Mouse (Mus musculus) lung, postnatal 25 days (tissue): ENCODE measurements around the gene Oprm1.
A peak's percentile ranks its signal among the peaks of the same experiment; 100 is the strongest.
"Not testable (repeated sequence)": the region's sequence is repeated elsewhere in the genome, so short reads cannot be mapped to it uniquely, and the experiment has no call there.

Experiments
- DNase-seq: peaks from one replicate; pipeline ENCODE4 v3.0.0; 2022; ENCODE audit warnings: low spot score

Oprm1 gene

GRCm38 (mm10) chr10:6979216-6979615, 220.9 kb downstream of the Oprm1 start:
- no peak for DNase-seq

DNA sequence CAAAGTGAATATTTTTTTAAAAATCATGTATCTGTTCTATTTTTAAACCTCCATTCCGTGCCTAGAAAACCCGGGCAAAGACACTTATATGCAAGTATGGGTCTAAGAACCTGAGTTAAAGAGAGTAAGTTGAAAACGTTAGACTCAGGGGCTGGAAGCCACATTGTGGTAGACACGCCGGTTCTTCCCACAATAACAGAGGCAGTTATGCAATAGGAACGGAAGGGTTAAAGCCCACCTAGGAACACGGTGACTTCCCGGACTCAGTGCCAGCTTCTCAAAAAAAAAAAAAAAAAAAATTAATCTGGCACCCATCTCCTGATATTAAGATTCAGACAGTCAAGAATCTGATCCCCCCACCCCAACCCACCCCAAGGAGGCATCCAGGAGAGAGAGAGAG, 221.5 kb downstream of the Oprm1 start:
- no peak for DNase-seq

DNA sequence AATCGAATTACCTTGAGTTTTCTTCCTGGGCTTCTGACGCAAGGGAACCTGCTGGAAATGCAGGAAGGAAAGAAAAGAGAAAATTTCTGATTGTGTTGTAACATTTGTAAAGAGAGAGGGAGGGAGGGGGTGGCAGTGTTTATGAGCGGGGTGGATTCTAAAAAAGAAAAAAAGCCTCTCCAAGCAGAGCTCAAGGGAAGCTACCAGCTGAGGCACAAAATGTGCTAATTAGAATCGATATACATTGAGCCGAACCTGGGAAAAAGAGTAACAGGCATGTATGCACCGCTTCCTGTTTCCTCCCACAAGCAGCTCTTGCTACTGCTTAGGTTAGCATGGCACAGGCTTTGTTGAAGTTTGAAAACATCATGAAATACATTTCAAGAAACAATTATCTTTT, 221.9 kb downstream of the Oprm1 start:
- no peak for DNase-seq

GRCm38 (mm10) chr10:6982751-6983151, 224.4 kb downstream of the Oprm1 start:
- DNase-seq = peak; percentile 38

DNA sequence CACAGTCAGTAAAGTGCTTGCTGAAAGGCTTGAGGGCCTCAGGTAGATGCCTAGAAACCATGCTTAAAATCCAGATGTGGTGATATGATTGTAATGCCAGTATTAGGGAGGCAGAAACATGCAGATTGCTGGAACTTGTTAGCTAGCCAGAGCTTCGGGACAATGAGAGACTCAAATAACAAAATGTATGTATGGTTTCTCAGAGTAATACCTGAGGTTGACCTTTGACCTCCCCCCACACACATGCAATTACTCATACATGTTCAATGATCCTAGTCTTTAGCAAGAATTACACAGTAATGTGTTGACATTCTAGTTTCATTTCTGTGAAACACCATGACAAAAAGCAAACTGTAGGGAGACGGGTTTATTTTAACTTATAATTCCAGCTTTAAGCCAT, 225.1 kb downstream of the Oprm1 start:
- DNase-seq = no peak

- DNase-seq = no peak
Measured at GRCm38 (mm10) chr10:6986246-6986645, 227.9 kb downstream of the Oprm1 start.

DNA sequence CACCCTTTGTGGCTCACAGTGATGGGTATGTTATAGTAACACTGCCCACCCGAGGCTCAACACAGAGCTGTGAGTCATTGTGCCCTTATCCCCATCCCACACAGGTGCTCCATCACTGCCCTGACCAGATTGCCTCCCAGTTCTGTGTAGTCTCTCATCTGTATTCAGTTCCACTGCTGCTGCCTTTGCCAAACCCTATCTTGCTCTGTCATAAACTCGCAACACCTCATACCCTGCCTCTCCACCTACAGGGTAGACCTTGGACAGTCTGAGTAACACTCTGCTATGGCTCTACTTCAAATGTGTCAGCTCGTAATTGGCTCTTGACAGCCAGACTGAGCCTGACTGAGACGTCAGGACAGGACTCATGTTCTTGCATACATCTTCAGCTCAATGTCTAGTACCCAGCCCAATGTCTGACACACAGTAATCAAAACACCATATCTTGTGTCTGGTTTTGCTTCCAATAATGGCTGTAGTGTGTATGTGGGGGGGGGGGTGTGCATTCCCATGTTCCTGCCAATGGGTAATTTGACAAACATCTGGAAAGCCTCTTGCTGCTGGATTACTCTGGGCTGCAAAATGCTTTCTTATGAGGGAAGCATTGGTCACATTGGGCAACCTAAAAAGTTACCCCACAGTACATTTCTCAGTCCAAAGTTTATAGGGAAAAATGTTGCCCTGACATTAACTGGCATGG, 229.2 kb downstream of the Oprm1 start:
- DNase-seq = no peak

DNA sequence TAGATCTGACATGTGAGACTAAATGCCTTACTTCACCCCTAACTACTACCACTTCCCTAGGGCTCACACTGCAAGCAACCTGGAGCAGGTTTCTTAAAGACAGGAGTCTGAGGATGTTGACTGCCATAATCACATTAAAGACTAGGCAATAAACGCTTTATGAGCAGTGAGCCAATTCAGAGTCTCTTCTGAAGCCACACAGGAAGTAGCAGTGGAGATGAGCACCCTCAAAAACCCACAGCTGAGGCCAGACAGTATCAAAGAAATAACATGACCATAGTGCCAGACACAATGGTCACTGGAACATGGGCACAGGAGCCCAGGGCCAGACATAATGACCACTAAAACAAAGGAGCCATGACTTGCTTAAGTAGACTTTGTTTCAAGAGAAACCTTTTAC, 230.2 kb downstream of the Oprm1 start:
- DNase-seq = no peak

DNA sequence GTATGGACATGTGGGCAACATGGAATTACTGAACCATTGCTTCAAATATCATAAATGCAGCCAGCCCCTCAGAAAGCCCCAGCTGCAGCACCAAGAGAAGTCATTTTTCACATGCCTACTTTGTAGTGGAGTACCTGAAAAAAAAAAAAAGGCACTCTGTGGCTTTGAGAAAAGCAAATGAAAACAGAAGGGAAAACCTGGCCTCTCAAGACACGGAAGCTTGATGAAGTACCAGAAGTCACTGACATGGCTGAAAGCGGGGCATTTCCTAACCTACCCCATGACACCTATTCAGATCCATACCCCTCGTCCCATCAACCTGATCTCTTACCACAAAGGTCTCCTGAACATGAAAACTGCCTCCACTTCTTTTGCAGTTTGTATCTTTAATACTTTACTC, 238.6 kb downstream of the Oprm1 start:
- DNase-seq = no peak

DNA sequence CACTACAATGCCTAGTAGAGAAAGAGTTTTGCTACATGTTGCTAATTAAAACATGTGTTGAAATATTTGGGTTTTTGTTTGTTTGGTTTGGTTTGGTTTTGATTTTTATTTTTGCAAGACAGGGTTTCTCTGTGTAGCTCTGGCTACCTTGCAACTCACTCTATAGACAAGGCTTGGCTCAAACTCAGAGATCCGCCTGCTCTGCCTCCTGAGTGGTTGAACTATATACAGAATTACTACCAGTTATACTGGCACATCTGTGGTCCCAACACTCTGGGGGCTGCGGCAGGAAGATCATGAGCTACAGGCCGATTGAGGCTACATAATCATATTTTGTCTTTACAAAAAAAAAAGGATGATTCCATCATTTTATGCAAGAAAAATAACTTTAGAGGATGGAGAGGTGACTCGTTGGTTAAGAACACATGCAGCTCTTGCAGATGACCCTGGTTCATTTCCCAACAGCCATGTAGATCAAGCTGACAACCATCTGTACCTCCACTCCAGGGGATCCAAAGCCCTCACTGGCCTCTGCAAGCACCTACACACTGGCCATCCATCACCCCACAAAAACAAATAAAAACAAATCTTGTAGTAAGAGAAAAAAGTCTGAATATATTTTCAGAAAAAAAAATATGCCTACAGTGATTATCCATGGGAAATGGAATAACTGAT, 240.4 kb downstream of the Oprm1 start:
- DNase-seq = no peak

GRCm38 (mm10) chr10:6999355-6999754, 241.0 kb downstream of the Oprm1 start:
- DNase-seq = no peak

GRCm38 (mm10) chr10:7003898-7004297, 245.6 kb downstream of the Oprm1 start:
- not testable (repeated sequence) for DNase-seq

DNA sequence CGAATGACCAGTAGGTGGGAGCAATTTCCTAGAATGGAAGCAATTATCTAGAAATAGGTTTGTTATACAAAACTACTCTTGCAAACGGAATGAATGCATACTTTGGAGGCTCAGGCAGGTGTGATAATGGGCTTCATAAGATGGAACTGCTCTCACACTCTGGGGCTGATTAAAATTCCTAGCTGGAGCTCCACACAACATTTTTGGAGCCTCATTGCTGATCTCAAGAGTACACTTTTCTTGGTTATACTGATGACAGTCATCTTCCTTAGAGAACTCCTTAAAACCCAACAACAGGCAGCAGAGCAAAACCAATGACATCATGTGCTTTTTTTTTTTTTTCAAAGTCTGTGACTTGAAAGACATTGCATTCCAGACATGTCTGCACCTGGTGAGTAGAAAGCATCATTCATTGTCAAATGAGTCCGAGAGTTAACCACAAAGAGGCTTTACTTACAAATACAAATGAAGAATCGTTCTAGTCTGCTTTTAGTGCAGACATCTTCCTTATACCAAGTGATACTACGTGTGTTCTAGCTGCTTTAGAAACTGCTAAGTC, 246.8 kb downstream of the Oprm1 start:
- DNase-seq = no peak

DNA sequence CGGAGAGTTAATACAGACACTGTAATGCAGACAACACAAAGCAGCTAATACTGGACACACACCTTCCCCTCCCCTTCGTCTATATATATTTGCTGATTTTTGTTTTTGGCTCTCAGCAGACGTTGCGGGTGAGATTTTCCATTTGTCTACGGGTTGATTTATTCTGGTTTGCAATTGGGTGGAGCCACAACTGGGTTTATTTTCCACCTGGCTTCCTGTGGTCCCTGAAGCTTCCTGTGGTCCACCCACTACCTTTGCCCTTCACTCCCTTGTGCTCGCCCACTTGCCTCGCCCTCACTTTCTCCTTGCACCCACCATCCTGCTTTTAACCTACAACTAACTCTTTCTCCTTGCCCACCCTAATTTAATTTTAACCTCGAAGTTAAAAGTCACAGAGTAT, 252.2 kb downstream of the Oprm1 start:
- DNase-seq = no peak

DNA sequence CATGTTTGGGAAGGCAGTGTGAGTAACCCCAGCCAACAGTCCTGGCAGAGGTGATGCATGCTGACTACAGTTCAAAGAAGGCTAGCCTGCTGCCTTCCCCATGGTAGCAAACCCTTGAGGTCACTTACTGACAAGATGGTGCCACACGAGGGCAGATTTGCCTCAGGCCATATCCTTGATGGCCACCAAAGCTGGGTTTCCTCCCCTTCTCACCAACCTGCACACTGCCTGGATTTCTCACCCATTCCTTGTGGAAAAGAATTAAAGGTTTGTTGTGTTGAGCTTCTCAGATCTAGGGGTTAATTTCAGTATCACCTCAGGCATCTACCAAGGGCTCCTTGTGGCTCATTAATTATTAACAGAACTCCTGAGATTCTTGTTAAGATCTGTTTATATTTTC, 256.9 kb downstream of the Oprm1 start:
- no peak for DNase-seq

DNA sequence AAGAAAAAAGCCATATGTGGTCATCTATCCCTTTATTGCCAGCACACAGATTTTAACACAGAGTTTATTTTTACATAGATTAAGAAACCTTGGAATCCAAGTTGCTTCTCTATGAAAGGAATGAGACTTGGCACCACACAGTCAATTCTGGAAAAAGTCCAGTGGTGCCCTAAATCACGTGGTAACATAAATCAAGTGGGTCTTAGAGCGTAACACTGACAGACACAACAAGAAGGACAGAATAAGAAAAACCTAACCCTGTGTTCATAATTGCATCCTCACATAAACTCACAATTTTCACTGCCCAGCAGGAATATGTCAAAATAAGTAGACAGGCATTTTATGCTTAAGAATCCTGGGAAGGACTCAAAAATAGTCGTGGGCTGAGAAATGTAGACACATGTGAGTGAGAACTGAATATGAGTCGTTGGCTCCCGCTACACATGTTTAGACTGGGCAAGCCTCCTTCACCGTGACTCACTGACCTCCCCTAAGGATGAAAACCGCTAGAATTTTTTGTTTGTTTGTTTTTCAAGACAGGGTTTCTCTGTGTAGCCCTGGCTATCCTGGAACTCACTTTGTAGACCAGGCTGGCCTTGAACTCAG, 261.6 kb downstream of the Oprm1 start:
- no peak for DNase-seq

GRCm38 (mm10) chr10:7020551-7020950, 262.2 kb downstream of the Oprm1 start:
- DNase-seq = no peak

DNA sequence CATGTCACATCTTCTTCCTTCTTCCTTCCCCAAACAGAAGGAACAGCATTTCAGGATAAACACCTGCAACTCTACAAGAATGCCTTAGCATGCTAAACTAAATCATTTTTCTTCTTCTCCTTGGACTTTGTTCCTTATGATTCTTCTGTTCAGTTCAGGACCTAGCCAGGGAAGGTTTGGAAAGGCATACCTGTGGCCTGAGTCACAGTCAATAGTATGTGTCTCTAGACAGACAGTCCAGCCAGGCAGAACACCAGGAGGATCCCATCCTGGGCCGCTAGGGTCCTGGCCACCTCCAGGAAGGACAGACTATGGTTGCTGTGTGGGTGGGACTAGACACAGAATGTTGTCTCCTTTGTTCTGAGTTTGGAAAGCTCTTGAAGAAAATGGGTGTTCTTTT, 266.7 kb downstream of the Oprm1 start:
- no peak for DNase-seq

- DNase-seq = no peak
Measured at GRCm38 (mm10) chr10:7033459-7033858, 275.2 kb downstream of the Oprm1 start.

GRCm38 (mm10) chr10:7035547-7035946, 277.2 kb downstream of the Oprm1 start:
- no peak for DNase-seq

- no peak for DNase-seq
Measured at GRCm38 (mm10) chr10:7037194-7037593, 278.9 kb downstream of the Oprm1 start.

GRCm38 (mm10) chr10:7041032-7041431, 282.7 kb downstream of the Oprm1 start:
- no peak for DNase-seq

DNA sequence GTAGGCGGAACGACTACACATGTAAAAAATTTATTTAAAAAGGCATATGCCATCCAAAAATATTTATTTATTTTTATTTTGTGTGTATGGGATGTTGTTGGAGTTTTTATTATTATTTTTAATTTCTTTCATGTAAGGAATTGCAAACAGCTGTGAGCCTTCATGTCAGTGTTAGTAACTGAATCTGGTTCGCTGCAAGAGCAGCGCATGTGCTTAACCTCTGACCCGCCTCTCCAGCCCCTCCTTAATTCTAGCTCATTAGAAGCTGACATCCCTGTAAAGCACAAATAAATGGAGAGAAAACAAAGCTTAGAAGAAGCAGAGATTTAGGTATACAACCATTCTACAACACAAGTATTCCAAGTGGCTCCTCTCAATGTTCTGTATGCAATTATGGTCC, 285.6 kb downstream of the Oprm1 start:
- no peak for DNase-seq
